Mouse (Mus musculus) hindbrain, embryonic 16.5 days (tissue): ENCODE measurements around the gene Mthfd1. TPM values are rescaled to one million over a fixed set of nuclear protein-coding genes. Genes with fewer than 3 reads are reported as not detected.

Source experiments
- ATAC-seq: fragments of 200-750 bp; cut with Nextera tagmentation; 2 replicates; pipeline ENCODE4 v1.8.0; 2017; ENCODE audit warnings: moderate TSS enrichment, moderate library complexity
- H3K27ac ChIP-seq: fragments of 300-500 bp; sonication (generic); 2 replicates; pipeline ENCODE4 v1.5.1; 2014; ENCODE audit warnings: low read depth, mild to moderate bottlenecking, control low read depth, low read length, moderate library complexity
- H3K27me3 ChIP-seq: fragments of 300-500 bp; sonication (generic); replicated peaks from 2 replicates; pipeline ENCODE4 v1.6.1; 2014; ENCODE audit warnings: low read length; ENCODE audit not compliant: control insufficient read depth, insufficient read depth
- H3K36me3 ChIP-seq: fragments of 300-500 bp; sonication (generic); 2 replicates; pipeline ENCODE4 v1.6.1; 2014; ENCODE audit warnings: mild to moderate bottlenecking, low read length, moderate library complexity, mixed read lengths; ENCODE audit not compliant: control insufficient read depth, insufficient read depth
- H3K4me1 ChIP-seq: fragments of 300-500 bp; sonication (generic); 2 replicates; pipeline ENCODE4 v1.6.1; 2014; ENCODE audit warnings: low read depth, low read length; ENCODE audit not compliant: control insufficient read depth, insufficient read depth
- H3K4me2 ChIP-seq: fragments of 300-500 bp; sonication (generic); 2 replicates; pipeline ENCODE4 v1.6.1; 2014; ENCODE audit warnings: mild to moderate bottlenecking, low read length, control low read depth, moderate library complexity
- H3K4me3 ChIP-seq: fragments of 300-500 bp; sonication (generic); 2 replicates; pipeline ENCODE4 v1.5.1; 2014; ENCODE audit warnings: mild to moderate bottlenecking, low read length, control low read depth, moderate library complexity
- H3K9ac ChIP-seq: fragments of 300-500 bp; sonication (generic); 2 replicates; pipeline ENCODE4 v1.6.1; 2014; ENCODE audit warnings: low read depth, mild to moderate bottlenecking, control low read depth, low read length, moderate library complexity
- H3K9me3 ChIP-seq: fragments of 300-500 bp; sonication (generic); 2 replicates; pipeline ENCODE4 v1.6.1; 2014; ENCODE audit warnings: mild to moderate bottlenecking, low read length, moderate library complexity; ENCODE audit not compliant: control insufficient read depth
- WGBS: fragments of 180-500 bp; shearing (Covaris S2); extraction: QIAGEN DNeasy Blood & Tissue Kit; methylation state at CpG from one replicate; pipeline ENCODE4 v1.1.7; 2014; 5-methylcytosine and 5-hydroxymethylcytosine counted together
- polyA plus RNA-seq: library from polyadenylated mRNA; unstranded; fragments of >200 nt; fragmentation: Nextera tagmentation; extraction: Ambion mirVana; gene quantifications from 2 replicates; pipeline ENCODE4 v1.2.1, GENCODE M21; 2015

Gene Mthfd1
- polyA plus RNA-seq, 1 experiment from 2014 or later = 37.8 TPM

DNA sequence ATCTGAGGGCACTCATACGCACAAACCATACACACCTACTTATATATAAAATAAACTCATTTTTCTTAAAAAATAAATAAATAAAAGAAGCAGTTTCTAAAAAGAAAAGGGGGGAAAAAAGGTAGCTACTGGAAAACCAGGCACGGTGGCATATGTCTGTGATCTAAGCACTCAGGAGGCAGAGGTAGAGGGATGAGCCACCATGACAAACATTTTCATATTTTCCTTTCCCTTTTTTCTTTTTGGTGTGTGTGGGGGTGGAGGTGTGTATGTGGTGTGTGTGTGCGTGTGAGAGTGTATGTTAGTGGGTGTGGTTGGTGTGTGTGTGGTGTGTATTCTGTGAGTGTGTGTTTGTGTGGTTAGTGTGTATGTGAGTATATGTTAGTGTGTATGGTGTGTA lies 14.4 kb upstream of the Mthfd1 start:
- 86% methylated on average over 3 of the region's 3 CpGs for WGBS
- Histone ChIP-seq H3K9ac (no peak overlapping the region), H3K27ac (no peak overlapping the region), H3K4me1 (no peaks in the 10 kb centered on the region), H3K27me3 (no peaks in the 10 kb centered on the region), H3K36me3 (no peaks in the 10 kb centered on the region), H3K9me3 (no peaks in the 10 kb centered on the region), H3K4me2 (no peak overlapping the region), H3K4me3 (no peak overlapping the region)
- no peak for ATAC-seq

DNA sequence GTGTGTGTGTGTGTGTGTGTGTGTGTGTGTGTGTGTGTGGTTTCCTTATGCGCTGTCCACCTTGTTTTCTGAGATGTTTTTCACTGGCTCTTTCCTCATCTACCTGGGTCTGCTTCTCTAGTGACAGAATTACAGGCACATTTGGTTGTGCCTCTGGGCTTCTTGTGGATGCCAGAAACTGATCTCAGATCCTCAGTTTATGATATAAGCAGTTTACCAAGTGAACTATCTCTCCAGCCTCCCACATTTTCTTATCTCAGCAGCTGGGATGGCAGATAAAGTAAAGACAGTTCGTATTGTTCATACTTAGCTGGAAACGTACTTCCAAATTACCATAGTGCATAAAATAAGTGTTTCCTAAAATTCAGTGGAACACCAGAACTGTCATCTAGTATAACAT lies 14.0 kb upstream of the Mthfd1 start:
- WGBS = 96% methylated on average over 3 of the region's 3 CpGs
- no peaks in the 10 kb centered on the region for H3K36me3 ChIP-seq
- H3K27me3 ChIP-seq = no peaks in the 10 kb centered on the region
- no peak overlapping the region for H3K4me3 ChIP-seq
- no peak overlapping the region for H3K9ac ChIP-seq
- H3K4me2 ChIP-seq = no peak overlapping the region
- H3K27ac ChIP-seq = no peak overlapping the region
- no peak for ATAC-seq
- H3K9me3 ChIP-seq = no peaks in the 10 kb centered on the region
- no peaks in the 10 kb centered on the region for H3K4me1 ChIP-seq

GRCm38 (mm10) chr12:76241833-76242232 lies 13.3 kb upstream of the Mthfd1 start:
- Histone ChIP-seq H3K27me3 (no peaks in the 10 kb centered on the region), H3K27ac (no peak overlapping the region), H3K4me2 (no peak overlapping the region), H3K4me3 (no peak overlapping the region), H3K9ac (no peak overlapping the region), H3K4me1 (no peaks in the 10 kb centered on the region), H3K9me3 (no peaks in the 10 kb centered on the region), H3K36me3 (no peaks in the 10 kb centered on the region)
- 66% methylated on average over 5 of the region's 5 CpGs for WGBS
- no peak for ATAC-seq

DNA sequence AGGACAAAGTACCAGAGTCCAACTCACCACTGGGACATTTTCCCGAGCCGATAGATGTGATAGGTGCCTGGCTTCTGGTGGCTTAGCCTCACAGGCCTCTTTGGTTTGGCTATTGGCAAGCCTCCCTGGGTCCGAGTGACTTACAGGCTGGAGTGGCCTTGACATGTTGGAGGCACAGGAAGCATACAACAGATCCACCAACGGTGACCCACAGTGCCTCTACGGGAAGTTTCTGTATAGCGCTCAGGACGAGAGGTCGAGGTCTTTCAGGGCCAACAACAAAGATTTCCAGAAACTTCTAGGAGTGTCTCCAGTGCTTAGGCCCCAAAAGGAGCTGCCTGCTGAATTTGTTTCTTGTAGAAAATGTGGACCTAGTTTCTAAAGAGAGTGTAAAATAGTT lies 10.1 kb upstream of the Mthfd1 start:
- H3K36me3 ChIP-seq = no peaks in the 10 kb centered on the region
- H3K4me2 ChIP-seq = no peak overlapping the region
- H3K4me1 ChIP-seq = no peaks in the 10 kb centered on the region
- ATAC-seq = no peak
- H3K9ac ChIP-seq = no peak overlapping the region
- no peak overlapping the region for H3K27ac ChIP-seq
- H3K4me3 ChIP-seq = no peak overlapping the region
- H3K27me3 ChIP-seq = no peaks in the 10 kb centered on the region
- no peaks in the 10 kb centered on the region for H3K9me3 ChIP-seq
- WGBS = 91% methylated on average over 8 of the region's 8 CpGs

DNA sequence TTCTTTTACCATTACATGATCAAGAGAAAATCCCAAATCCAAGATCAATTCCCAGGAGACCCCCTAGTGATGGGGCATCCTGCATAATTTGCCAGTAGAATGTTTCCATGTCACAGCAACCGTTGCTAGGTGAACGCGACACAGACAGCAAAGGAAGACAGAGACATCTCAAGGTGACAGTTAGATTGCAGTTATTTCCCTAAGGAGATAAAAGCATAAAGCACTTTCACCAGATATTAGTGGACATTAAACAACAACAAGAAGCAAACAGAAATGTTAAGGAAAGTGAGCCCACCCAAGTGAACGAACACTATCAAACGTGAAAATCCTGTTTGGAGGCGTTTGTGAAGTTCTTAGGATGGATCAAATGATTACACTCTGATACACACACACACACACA lies 8.5 kb upstream of the Mthfd1 start, which contains the start of gene Tex21:
TSS of gene Tex21 (minus strand) at position 101 of the 400 bp plus-strand sequence.
- Histone ChIP-seq H3K9me3 (no peaks in the 10 kb centered on the region), H3K4me3 (no peak within 1 kb of the TSS), H3K9ac (no peak within 1 kb of the TSS), H3K4me2 (no peak within 1 kb of the TSS), H3K4me1 (no peaks in the 10 kb centered on the region), H3K27me3 (no peaks in the 10 kb centered on the region), H3K36me3 (no peaks in the 10 kb centered on the region), H3K27ac (no peak within 1 kb of the TSS)
- ATAC-seq = no peak
- WGBS = 69% methylated on average over 6 of the region's 6 CpGs

- Histone ChIP-seq H3K27me3 (no peaks in the 10 kb centered on the region), H3K9ac (no peak overlapping the region), H3K4me3 (no peak overlapping the region), H3K27ac (no peak overlapping the region), H3K4me2 (no peak overlapping the region), H3K4me1 (peaks cover 14% of the 10 kb centered on the region), H3K9me3 (no peaks in the 10 kb centered on the region), H3K36me3 (no peaks in the 10 kb centered on the region)
- ATAC-seq = no peak
- 86% methylated on average over 1 of the region's 1 CpGs for WGBS
These were observed 2.0 kb upstream of the Mthfd1 start for GRCm38 (mm10) chr12:76253090-76253489.

DNA sequence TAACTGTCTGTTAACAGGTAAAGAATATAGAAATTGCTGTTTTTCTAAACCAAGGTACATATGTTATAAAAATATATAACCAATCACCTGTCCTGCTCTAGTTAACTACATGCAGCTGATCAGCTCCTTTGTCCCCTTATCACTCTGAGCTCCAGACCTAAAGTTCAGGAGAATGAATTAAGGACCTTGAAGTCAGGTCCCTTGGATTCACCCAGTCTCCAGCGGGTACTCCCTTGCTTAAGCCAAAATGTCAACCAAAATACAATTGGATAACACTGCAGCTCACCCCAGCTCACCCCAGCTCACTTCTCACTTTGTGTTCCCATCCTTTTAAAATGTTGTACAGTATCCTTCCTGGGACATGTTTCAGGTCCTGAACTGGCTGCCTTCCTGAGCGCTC lies 1.5 kb upstream of the Mthfd1 start:
- Histone ChIP-seq H3K36me3 (no peaks in the 10 kb centered on the region), H3K4me2 (no peak overlapping the region), H3K27me3 (no peaks in the 10 kb centered on the region), H3K9me3 (no peaks in the 10 kb centered on the region), H3K9ac (no peak overlapping the region), H3K4me1 (peaks cover 14% of the 10 kb centered on the region), H3K4me3 (no peak overlapping the region), H3K27ac (no peak overlapping the region)
- WGBS = 76% methylated on average over 2 of the region's 2 CpGs
- ATAC-seq = no peak

DNA sequence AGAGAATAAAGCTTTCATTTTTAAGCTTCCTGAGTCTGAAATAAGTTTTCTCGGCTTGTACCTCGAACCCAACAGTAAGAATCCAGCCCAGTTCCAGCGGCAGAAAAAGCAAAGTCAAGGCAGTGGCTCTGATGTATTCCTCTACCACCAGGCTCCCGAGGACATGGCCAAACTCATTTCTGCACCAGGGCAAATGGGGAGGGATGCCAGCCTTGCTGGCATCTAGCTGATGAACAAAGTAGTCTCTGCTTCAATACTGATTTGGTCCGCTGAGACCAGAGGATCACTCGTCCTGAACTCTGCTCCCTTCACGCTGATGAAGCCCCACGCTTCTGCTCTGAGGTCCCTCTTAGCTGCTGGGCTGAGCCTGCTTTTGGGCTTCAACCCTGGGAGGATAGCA lies 1.1 kb upstream of the Mthfd1 start:
- no peak for ATAC-seq
- no peak overlapping the region for H3K4me2 ChIP-seq
- H3K4me1 ChIP-seq = peaks cover 14% of the 10 kb centered on the region
- H3K9ac ChIP-seq = no peak overlapping the region
- no peaks in the 10 kb centered on the region for H3K36me3 ChIP-seq
- H3K27ac ChIP-seq = no peak overlapping the region
- H3K4me3 ChIP-seq = no peak overlapping the region
- H3K9me3 ChIP-seq = no peaks in the 10 kb centered on the region
- H3K27me3 ChIP-seq = no peaks in the 10 kb centered on the region
- 74% methylated on average over 8 of the region's 8 CpGs for WGBS

GRCm38 (mm10) chr12:76255499-76255875 lies 389 bp downstream of the Mthfd1 start:
- Histone ChIP-seq H3K27me3 (no peaks in the 10 kb centered on the region), H3K4me1 (peaks cover 14% of the 10 kb centered on the region), H3K27ac (peak overlapping the region; percentile 84), H3K9ac (peak overlapping the region; percentile 79), H3K36me3 (no peaks in the 10 kb centered on the region), H3K4me3 (peak overlapping the region; percentile 78), H3K9me3 (no peaks in the 10 kb centered on the region), H3K4me2 (peak overlapping the region; percentile 97)
- no peak for ATAC-seq
- WGBS = 0% methylated on average over 11 of the region's 11 CpGs
